Mouse (Mus musculus) embryonic facial prominence, embryonic 14.5 days (tissue): ENCODE measurements at regions not wholly inside any gene's neighbourhood (a gene's known extent, or its start where the extent isn't known, plus 50 kb on each side); places are given as distances from the start of the nearest gene placed in this dataset.

Source experiments
- ATAC-seq: fragments of 200-750 bp; cut with Nextera tagmentation; 2 replicates; pipeline ENCODE4 v1.8.0; 2017; ENCODE audit warnings: low read depth, moderate number of reproducible peaks, moderate TSS enrichment
- DNase-seq: peaks from one replicate; pipeline ENCODE4 v3.0.0-alpha.2; 2015; ENCODE audit warnings: low spot score
- H3K27ac ChIP-seq: fragments of 300-500 bp; sonication (generic); replicated peaks from 2 replicates; pipeline ENCODE4 v1.5.1; 2014; ENCODE audit warnings: low read depth, mild to moderate bottlenecking, low read length, moderate library complexity
- H3K27me3 ChIP-seq: fragments of 300-500 bp; sonication (generic); replicated peaks from 2 replicates; pipeline ENCODE4 v1.6.1; 2014; ENCODE audit warnings: low read length; ENCODE audit not compliant: control insufficient read depth, insufficient read depth
- H3K36me3 ChIP-seq: fragments of 300-500 bp; sonication (generic); 2 replicates; pipeline ENCODE4 v1.6.1; 2014; ENCODE audit warnings: low read length, mixed read lengths; ENCODE audit not compliant: control insufficient read depth, insufficient read depth
- H3K4me1 ChIP-seq: fragments of 300-500 bp; sonication (generic); 2 replicates; pipeline ENCODE4 v1.6.1; 2014; ENCODE audit warnings: antibody characterized with exemption, low read length; ENCODE audit not compliant: control insufficient read depth, insufficient read depth
- H3K4me2 ChIP-seq: fragments of 300-500 bp; sonication (generic); 2 replicates; pipeline ENCODE4 v1.6.1; 2014; ENCODE audit warnings: low read depth, mild to moderate bottlenecking, low read length, moderate library complexity, mixed read lengths
- H3K4me3 ChIP-seq: fragments of 300-500 bp; sonication (generic); 2 replicates; pipeline ENCODE4 v1.5.1; 2014; ENCODE audit warnings: low read depth, mild to moderate bottlenecking, low read length
- H3K9ac ChIP-seq: fragments of 300-500 bp; sonication (generic); 2 replicates; pipeline ENCODE4 v1.6.1; 2014; ENCODE audit warnings: low read depth, mild to moderate bottlenecking, low read length, moderate library complexity, mixed read lengths
- H3K9me3 ChIP-seq: fragments of 300-500 bp; sonication (generic); 2 replicates; pipeline ENCODE4 v1.6.1; 2016; ENCODE audit warnings: low read length; ENCODE audit not compliant: control insufficient read depth
- WGBS: fragments of 180-500 bp; shearing (Covaris S2); extraction: QIAGEN DNeasy Blood & Tissue Kit; methylation state at CpG from one replicate; pipeline ENCODE4 v1.1.7; 2014; 5-methylcytosine and 5-hydroxymethylcytosine counted together

GRCm38 (mm10) chr1:35400674-35401359, 551.0 kb downstream of the Plekhb2 start:
- no peaks in the 10 kb centered on the region for H3K9me3 ChIP-seq
- H3K9ac ChIP-seq: no peak overlapping the region
- no peaks in the 10 kb centered on the region for H3K4me1 ChIP-seq
- WGBS: 78% methylated on average over 11 of the region's 11 CpGs
- H3K27ac ChIP-seq: no peak overlapping the region
- H3K36me3 ChIP-seq: no peaks in the 10 kb centered on the region
- ATAC-seq (no peak), DNase-seq (no peak)
- no peaks in the 10 kb centered on the region for H3K27me3 ChIP-seq
- H3K4me3 ChIP-seq: no peak overlapping the region
- H3K4me2 ChIP-seq: no peak overlapping the region

- WGBS: 81% methylated on average over 4 of the region's 4 CpGs
- DNase-seq: no peak
- no peaks in the 10 kb centered on the region for H3K36me3 ChIP-seq
- H3K27me3 ChIP-seq: no peaks in the 10 kb centered on the region
- no peak for ATAC-seq
- no peak overlapping the region for H3K9ac ChIP-seq
- no peak overlapping the region for H3K4me3 ChIP-seq
- no peak overlapping the region for H3K27ac ChIP-seq
- H3K4me2 ChIP-seq: no peak overlapping the region
- no peaks in the 10 kb centered on the region for H3K9me3 ChIP-seq
- H3K4me1 ChIP-seq: no peaks in the 10 kb centered on the region
Measured at GRCm38 (mm10) chr1:35402995-35403394, 553.2 kb downstream of the Plekhb2 start.

- whole genome bisulfite sequencing: 80% methylated on average over 6 of the region's 6 CpGs
- H3K9ac ChIP-seq: no peak overlapping the region
- H3K27me3 ChIP-seq: no peaks in the 10 kb centered on the region
- no peaks in the 10 kb centered on the region for H3K9me3 ChIP-seq
- no peak overlapping the region for H3K4me2 ChIP-seq
- DNase-seq: no peak
- no peak overlapping the region for H3K4me3 ChIP-seq
- no peak overlapping the region for H3K27ac ChIP-seq
- H3K36me3 ChIP-seq: no peaks in the 10 kb centered on the region
- no peak for ATAC-seq
- no peaks in the 10 kb centered on the region for H3K4me1 ChIP-seq
Measured at GRCm38 (mm10) chr1:35405418-35405817, 555.6 kb downstream of the Plekhb2 start.

GRCm38 (mm10) chr1:35415646-35416045, 565.9 kb downstream of the Plekhb2 start:
- Histone ChIP-seq H3K36me3 (no peaks in the 10 kb centered on the region), H3K9ac (no peak overlapping the region), H3K27ac (no peak overlapping the region), H3K9me3 (no peaks in the 10 kb centered on the region), H3K4me2 (no peak overlapping the region), H3K27me3 (no peaks in the 10 kb centered on the region), H3K4me1 (no peaks in the 10 kb centered on the region), H3K4me3 (no peak overlapping the region)
- 73% methylated on average over 1 of the region's 1 CpGs for WGBS
- peak; percentile 51 for DNase-seq
- ATAC-seq: no peak

- Histone ChIP-seq H3K9ac (no peak overlapping the region), H3K36me3 (no peaks in the 10 kb centered on the region), H3K4me2 (no peak overlapping the region), H3K27me3 (no peaks in the 10 kb centered on the region), H3K9me3 (0 out of 2 replicates have a peak, but pooled peaks cover 6% of the 10 kb centered on the region), H3K4me3 (no peak overlapping the region), H3K27ac (no peak overlapping the region), H3K4me1 (no peaks in the 10 kb centered on the region)
- ATAC-seq: no peak
- 84% methylated on average over 8 of the region's 8 CpGs for WGBS
- no peak for DNase-seq
Measured at GRCm38 (mm10) chr1:35428126-35428840, 578.5 kb downstream of the Plekhb2 start.

- no peak overlapping the region for H3K9ac ChIP-seq
- DNase-seq (no peak), ATAC-seq (no peak)
- H3K4me2 ChIP-seq: no peak overlapping the region
- H3K27me3 ChIP-seq: no peaks in the 10 kb centered on the region
- 63% methylated on average over 1 of the region's 1 CpGs for WGBS
- H3K9me3 ChIP-seq: 0 out of 2 replicates have a peak, but pooled peaks cover 6% of the 10 kb centered on the region
- H3K4me3 ChIP-seq: no peak overlapping the region
- H3K36me3 ChIP-seq: no peaks in the 10 kb centered on the region
- H3K4me1 ChIP-seq: no peaks in the 10 kb centered on the region
- H3K27ac ChIP-seq: no peak overlapping the region
Measured at GRCm38 (mm10) chr1:35429471-35429870, 579.7 kb downstream of the Plekhb2 start.

GRCm38 (mm10) chr1:35435721-35436120, 585.9 kb downstream of the Plekhb2 start:
- Histone ChIP-seq H3K4me1 (no peaks in the 10 kb centered on the region), H3K27ac (no peak overlapping the region), H3K9ac (no peak overlapping the region), H3K4me3 (no peak overlapping the region), H3K27me3 (no peaks in the 10 kb centered on the region), H3K36me3 (no peaks in the 10 kb centered on the region), H3K4me2 (no peak overlapping the region), H3K9me3 (0 out of 2 replicates have a peak, but pooled peaks cover 4% of the 10 kb centered on the region)
- no peak for DNase-seq
- no peak for ATAC-seq
- WGBS: 77% methylated on average over 3 of the region's 3 CpGs

GRCm38 (mm10) chr1:35447345-35447744, 597.6 kb downstream of the Plekhb2 start:
- Histone ChIP-seq H3K27me3 (no peaks in the 10 kb centered on the region), H3K4me1 (no peaks in the 10 kb centered on the region)
- no peak for ATAC-seq

More at GRCm38 (mm10) chr1:35447345-35447744, 597.6 kb downstream of the Plekhb2 start:
- Histone ChIP-seq H3K9ac (no peak overlapping the region), H3K27ac (no peak overlapping the region), H3K36me3 (no peaks in the 10 kb centered on the region), H3K9me3 (no peaks in the 10 kb centered on the region), H3K4me2 (no peak overlapping the region), H3K4me3 (no peak overlapping the region)
- DNase-seq: no peak
